Mouse (Mus musculus): ENCODE measurements around the gene Gm20425.

- TF ChIP-seq CTCF (IDR thresholded peaks at IDR 0.05; ENCODE audit: insufficient read depth, low read length) (no peak), POLR2A (IDR thresholded peaks at IDR 0.05; ENCODE audit: borderline replicate concordance, extremely low read depth, low read depth, low read length) (no peak)
Observed at GRCm38 (mm10) chr9:103185946-103186345, 44.2 kb downstream of the Gm20425 start.
